ENCODE assay signal across 10 mouse cellular contexts in the genomic region with DNA sequence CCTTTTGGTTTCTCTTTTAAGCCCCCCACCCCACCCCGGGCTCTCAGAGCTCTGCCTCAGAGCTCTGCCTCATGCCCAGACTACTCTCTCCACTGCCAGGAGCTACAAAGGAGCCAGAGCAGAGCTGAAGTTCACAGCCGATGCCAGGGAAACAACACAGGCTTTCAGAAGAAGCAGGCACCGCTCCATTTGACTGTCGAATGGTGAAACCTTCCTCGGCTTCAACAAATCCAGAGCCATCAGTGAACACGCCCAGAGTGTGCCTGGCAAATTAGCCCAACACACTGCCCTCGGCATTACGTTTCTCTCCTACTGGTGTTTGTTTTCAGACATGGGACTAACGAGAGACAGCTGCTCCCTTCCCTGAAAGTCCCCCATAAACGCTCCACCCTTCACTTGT.
DNase-seq lines count a peak whose midpoint lies in the region; ATAC-seq and TF ChIP-seq lines count a peak whose summit lies in the region.
"Had no signal": no experiment of that assay in that cellular context is flagged by ENCODE, and none has a peak within 500 bp of the region (broad histone marks: within the 10 kb centered on the region; RNA-seq: fewer than 3 reads in every experiment).

No protein-coding gene starts in this region.

- peak overlapping the region; percentile 33 for H3K4me2 ChIP-seq in hindbrain, postnatal 0 days (ENCODE audit: low read depth, low read length)
- H3K4me2 ChIP-seq in hindbrain, embryonic 11.5 days (replicated peaks; ENCODE audit: low read depth, low read length), result no peak overlapping the region
- H3K4me2 ChIP-seq: liver, embryonic 11.5 days; neural tube, embryonic 12.5 days had no signal

- no peak overlapping the region for H3K4me3 ChIP-seq in hindbrain, postnatal 0 days (ENCODE audit: low read length)
- H3K4me3 ChIP-seq in hindbrain, embryonic 11.5 days (ENCODE audit: low read depth, low read length), result no peak overlapping the region
- no peak overlapping the region for H3K4me3 ChIP-seq in cerebellum, adult 2 months (replicated peaks; ENCODE audit: insufficient read depth, low read depth, low read length)
- H3K4me3 ChIP-seq: neural tube, embryonic 12.5 days had no signal

- no peak overlapping the region for H3K9ac ChIP-seq in hindbrain, postnatal 0 days (replicated peaks; ENCODE audit: low read length)
- H3K9ac ChIP-seq in hindbrain, embryonic 11.5 days (ENCODE audit: low read depth, low read length), result no peak overlapping the region
- H3K9ac ChIP-seq: neural tube, embryonic 12.5 days had no signal

- no peak for TF ChIP-seq CTCF in hindbrain, postnatal 0 days (IDR thresholded peaks at IDR 0.05; ENCODE audit: low read depth)
- no peak for TF ChIP-seq CTCF in cerebellum, adult 2 months (IDR thresholded peaks at IDR 0.05; ENCODE audit: borderline replicate concordance, insufficient read depth, low read depth, low read length)

- H3K4me1 ChIP-seq in hindbrain, postnatal 0 days (ENCODE audit: insufficient read depth, low read length), result peaks cover 8% of the 10 kb centered on the region; the same call in 1 of the 2 replicates
- no peaks in the 10 kb centered on the region for H3K4me1 ChIP-seq in hindbrain, embryonic 11.5 days (replicated peaks; ENCODE audit: control insufficient read depth, insufficient read depth, low read length)
- H3K4me1 ChIP-seq in cerebellum, adult 2 months (ENCODE audit: control insufficient read depth, insufficient read depth, low read length), result no peaks in the 10 kb centered on the region

- H3K27ac ChIP-seq in hindbrain, postnatal 0 days, result no peak overlapping the region
- no peak overlapping the region for H3K27ac ChIP-seq in hindbrain, embryonic 11.5 days (ENCODE audit: low read depth, low read length)
- H3K27ac ChIP-seq in cerebellum, adult 2 months (ENCODE audit: insufficient read depth, low read length), result no peak overlapping the region
- H3K27ac ChIP-seq: neural tube, embryonic 12.5 days had no signal

- no peaks in the 10 kb centered on the region for H3K36me3 ChIP-seq in hindbrain, postnatal 0 days (ENCODE audit: insufficient read depth, low read length)
- no peaks in the 10 kb centered on the region for H3K36me3 ChIP-seq in hindbrain, embryonic 11.5 days (ENCODE audit: control insufficient read depth, insufficient read depth, low read length)
- H3K36me3 ChIP-seq: neural tube, embryonic 12.5 days had no signal

- H3K27me3 ChIP-seq in hindbrain, postnatal 0 days (ENCODE audit: insufficient read depth, low read length), result no peaks in the 10 kb centered on the region
- H3K27me3 ChIP-seq in hindbrain, embryonic 11.5 days (ENCODE audit: control insufficient read depth, insufficient read depth, low read length), result peaks cover 6% of the 10 kb centered on the region; the same call in 1 of the 2 replicates
- no peaks in the 10 kb centered on the region for H3K27me3 ChIP-seq in cerebellum, adult 2 months (ENCODE audit: control insufficient read depth, insufficient read depth, low read length)

- H3K9me3 ChIP-seq in hindbrain, postnatal 0 days (ENCODE audit: low read length), result no peaks in the 10 kb centered on the region
- no peaks in the 10 kb centered on the region for H3K9me3 ChIP-seq in hindbrain, embryonic 11.5 days (ENCODE audit: control insufficient read depth, low read length)
- H3K9me3 ChIP-seq: neural tube, embryonic 12.5 days had no signal

- peak; percentile 75 for DNase-seq in hindbrain, postnatal 0 days (ENCODE audit: low spot score)
- no peak for DNase-seq in hindbrain, embryonic 11.5 days (ENCODE audit: low spot score)
- DNase-seq in cerebellum, adult 2 months, result peak; percentile 25 to 47
- DNase-seq in cerebellum, postnatal 25 days, result peak; percentile 49 to 50
- DNase-seq in left cerebral cortex, postnatal 25 days (ENCODE audit: low spot score in 2 of 2), result peak; percentile 35 to 61
- DNase-seq in thymus, postnatal 25 days, result no peak
- no peak for DNase-seq in kidney, postnatal 25 days
- DNase-seq: thymus, postnatal 36 days had no signal

- 50% methylated on average over 10 of the region's 10 CpGs for WGBS in hindbrain, postnatal 0 days
- 70% methylated on average over 10 of the region's 10 CpGs for WGBS in hindbrain, embryonic 11.5 days
- 51% methylated on average over 10 of the region's 10 CpGs for WGBS in cerebellum, adult 2 months

- no peak for TF ChIP-seq POLR2A in cerebellum, adult 2 months (IDR thresholded peaks at IDR 0.05; ENCODE audit: borderline replicate concordance, insufficient read depth, low read length)

- intact Hi-C loops in left cerebral cortex, postnatal 25 days (cut with DNase I), result no loop called here

- ATAC-seq in hindbrain, postnatal 0 days, result peak; percentile 65; the same call in 1 of the 2 replicates
- no peak for ATAC-seq in hindbrain, embryonic 11.5 days (ENCODE audit: low FRiP score)

Comparison
In these comparisons a context has a peak if more than half of its experiments do, and no peak if none do; other contexts are left out.
1. DNase-seq: peak in hindbrain, postnatal 0 days (single experiment), cerebellum, adult 2 months (2 of 2), cerebellum, postnatal 25 days (2 of 2) and left cerebral cortex, postnatal 25 days (2 of 2); none in hindbrain, embryonic 11.5 days (single experiment), thymus, postnatal 25 days (single experiment) and kidney, postnatal 25 days (0 of 2).